Mouse (Mus musculus) stomach, postnatal 0 days (tissue): ENCODE measurements at regions not wholly inside any gene's neighbourhood (a gene's known extent, or its start where the extent isn't known, plus 50 kb on each side); places are given as distances from the start of the nearest gene placed in this dataset.
"Not testable (repeated sequence)": the region's sequence is repeated elsewhere in the genome, so short reads cannot be mapped to it uniquely, and the experiment has no call there.

ENCODE experiments used
- CTCF ChIP-seq: IDR thresholded peaks from 2 replicates; pipeline ENCODE4 v1.5.1; 2016; ENCODE audit warnings: antibody characterized with exemption, low read depth, mild to moderate bottlenecking, moderate library complexity
- EP300 ChIP-seq: optimal IDR thresholded peaks from 2 replicates; pipeline ENCODE3; 2016; ENCODE audit warnings: antibody characterized with exemption

- not testable (repeated sequence) for TF ChIP-seq CTCF, EP300
Measured at GRCm38 (mm10) chr5:7732566-7732965, 227.7 kb upstream of the Steap4 start.
